Mouse (Mus musculus) G1E (cell line): Measurements from ENCODE around the gene Atp6v1c2. TPM values are rescaled to one million over a fixed set of nuclear protein-coding genes. Genes with fewer than 3 reads are reported as not detected.

ENCODE experiments used
- ATAC-seq: 2 replicates; pipeline ENCODE4 v1.8.0; 2016; ENCODE audit warnings: mild to moderate bottlenecking; ENCODE audit not compliant: insufficient number of reproducible peaks, poor library complexity, low FRiP score, severe bottlenecking; ENCODE audit errors: extremely low read depth
- DNase-seq: peaks from one replicate; pipeline ENCODE4 v3.0.0; 2012; ENCODE audit warnings: low spot score
- H3K27me3 ChIP-seq: 2 replicates; pipeline ENCODE4 v1.6.1; 2012; ENCODE audit warnings: mild to moderate bottlenecking, low read length, inconsistent platforms; ENCODE audit not compliant: insufficient read depth
- H3K36me3 ChIP-seq: replicated peaks from 2 replicates; pipeline ENCODE3; 2012; ENCODE audit warnings: mild to moderate bottlenecking, inconsistent platforms
- H3K4me1 ChIP-seq: 2 replicates; pipeline ENCODE4 v1.6.1; 2012; ENCODE audit warnings: low read depth, low read length, inconsistent platforms, mixed read lengths; ENCODE audit not compliant: insufficient read depth
- H3K4me3 ChIP-seq: 2 replicates; pipeline ENCODE4 v1.5.1; 2012; ENCODE audit warnings: low read depth, mild to moderate bottlenecking, inconsistent platforms, low read length, moderate library complexity, mixed read lengths
- H3K9me3 ChIP-seq: replicated peaks from 2 replicates; pipeline ENCODE4 v1.6.1; 2012; ENCODE audit warnings: inconsistent platforms
- CTCF ChIP-seq: IDR thresholded peaks from 2 replicates; pipeline ENCODE4 v1.5.1; 2012; ENCODE audit warnings: low read depth, low read length, inconsistent platforms, mixed read lengths
- GATA1 ChIP-seq: IDR thresholded peaks from 2 replicates; pipeline ENCODE4 v1.6.1; 2012; ENCODE audit warnings: borderline replicate concordance, low read length, inconsistent platforms, mixed read lengths
- GATA2 ChIP-seq: IDR thresholded peaks from 2 replicates; pipeline ENCODE4 v1.6.1; 2012; ENCODE audit warnings: low read depth, low read length, inconsistent platforms, borderline replicate concordance
- POLR2AphosphoS5 ChIP-seq: IDR thresholded peaks from 2 replicates; pipeline ENCODE4 v1.6.1; 2012; ENCODE audit warnings: low read depth, low read length, inconsistent platforms; ENCODE audit not compliant: insufficient replicate concordance
- TAL1 ChIP-seq: conservative IDR thresholded peaks from 2 replicates; pipeline ENCODE4 v1.6.1; 2012; ENCODE audit warnings: low read depth, low read length, inconsistent platforms, mixed read lengths
- polyA plus RNA-seq: library from polyadenylated mRNA; stranded (reverse); fragments of >175 nt; gene quantifications from 2 replicates; pipeline ENCODE4 v1.2.3, GENCODE M21; 2012
- total RNA-seq, 2 experiments: library from RNA; stranded (forward) in 1 of 2; stranded (reverse) in 1 of 2; fragments of 200-1000 nt in 1 of 2; fragments of >200 nt in 1 of 2; fragmentation: Nextera tagmentation in 1 of 2; gene quantifications; 2 replicates each; pipeline ENCODE4 v1.2.3; 2014 to 2017

The Atp6v1c2 gene
- total and polyA plus RNA-seq, 3 experiments = 0.22 TPM; not detected in 2

- Histone ChIP-seq H3K27me3 (peaks cover 3% of the 10 kb centered on the region; the same call in 1 of the 2 replicates), H3K9me3 (no peaks in the 10 kb centered on the region), H3K36me3 (no peaks in the 10 kb centered on the region), H3K4me3 (no peak overlapping the region), H3K4me1 (no peaks in the 10 kb centered on the region)
- TF ChIP-seq CTCF = no peak
- ATAC-seq (no peak), DNase-seq (no peak)
Measured at GRCm38 (mm10) chr12:17239428-17239688, 89.8 kb downstream of the Atp6v1c2 start.

GRCm38 (mm10) chr12:17238588-17239427 is 90.4 kb downstream of the Atp6v1c2 start:
- ATAC-seq (no peak), DNase-seq (no peak)
- H3K4me1 ChIP-seq = no peaks in the 10 kb centered on the region

GRCm38 (mm10) chr12:17235535-17236313 is 93.4 kb downstream of the Atp6v1c2 start:
- ATAC-seq (no peak), DNase-seq (no peak)
- Histone ChIP-seq H3K4me1 (no peaks in the 10 kb centered on the region), H3K27me3 (peaks cover 3% of the 10 kb centered on the region; the same call in 1 of the 2 replicates), H3K9me3 (no peaks in the 10 kb centered on the region), H3K4me3 (no peak overlapping the region), H3K36me3 (no peaks in the 10 kb centered on the region)
- TF ChIP-seq TAL1 = no peak
- TF ChIP-seq GATA1 = no peak
- no peak for TF ChIP-seq CTCF
- TF ChIP-seq POLR2AphosphoS5 = no peak
- no peak for TF ChIP-seq GATA2

More at GRCm38 (mm10) chr12:17238588-17239427, 90.4 kb downstream of the Atp6v1c2 start:
- Histone ChIP-seq H3K9me3 (no peaks in the 10 kb centered on the region), H3K36me3 (no peaks in the 10 kb centered on the region), H3K4me3 (no peak overlapping the region), H3K27me3 (peaks cover 3% of the 10 kb centered on the region; the same call in 1 of the 2 replicates)
- TF ChIP-seq CTCF (no peak), POLR2AphosphoS5 (no peak), GATA2 (no peak), TAL1 (no peak), GATA1 (no peak)

Other genes with a start within 250 kb of the Atp6v1c2 start
- not detected in 2 replicates for gene Kcnf1, start 152.5 kb downstream of the Atp6v1c2 start, total RNA-seq (2014; fragmentation: Nextera tagmentation)
- gene Kcnf1, start 152.5 kb downstream of the Atp6v1c2 start, total RNA-seq (2017) = 0.05 TPM in 1 of 2 replicates, not detected in the other
- gene Kcnf1, start 152.5 kb downstream of the Atp6v1c2 start, polyA plus RNA-seq = not detected in 2 replicates
- 43.0 and 47.0 TPM in 2 replicates for gene Pdia6, start 62.8 kb downstream of the Atp6v1c2 start, total RNA-seq (2014; fragmentation: Nextera tagmentation)
- gene Pdia6, start 62.8 kb downstream of the Atp6v1c2 start, total RNA-seq (2017) = 112 and 115 TPM in 2 replicates
- 6.4 and 12.3 TPM in 2 replicates for gene Pdia6, start 62.8 kb downstream of the Atp6v1c2 start, polyA plus RNA-seq
- 25.7 and 37.8 TPM in 2 replicates for gene Nol10, start 19.1 kb upstream of the Atp6v1c2 start, total RNA-seq (2014; fragmentation: Nextera tagmentation)
- gene Nol10, start 19.1 kb upstream of the Atp6v1c2 start, total RNA-seq (2017) = 12.8 and 18.6 TPM in 2 replicates
- 4.2 and 10.2 TPM in 2 replicates for gene Nol10, start 19.1 kb upstream of the Atp6v1c2 start, polyA plus RNA-seq
- gene Odc1, start 215.4 kb upstream of the Atp6v1c2 start, total RNA-seq (2014; fragmentation: Nextera tagmentation) = 253 and 303 TPM in 2 replicates
- gene Odc1, start 215.4 kb upstream of the Atp6v1c2 start, total RNA-seq (2017) = 219 and 221 TPM in 2 replicates
- 44.6 and 61.1 TPM in 2 replicates for gene Odc1, start 215.4 kb upstream of the Atp6v1c2 start, polyA plus RNA-seq